Mouse (Mus musculus): ENCODE results near the gene Sipa1l3.

GRCm38 (mm10) chr7:29374054-29374453, 144.4 kb downstream of the Sipa1l3 start:
- TF ChIP-seq POLR2A (IDR thresholded peaks at IDR 0.05; ENCODE audit: insufficient read depth, low read depth, low read length) (no peak), CTCF (IDR thresholded peaks at IDR 0.05) (no peak), EP300 (IDR thresholded peaks at IDR 0.05; ENCODE audit: insufficient read depth, low read depth, low read length) (no peak)

All from heart, adult 2 months (tissue).